Mouse (Mus musculus) liver, adult 2 months (tissue): ENCODE data around the gene Specc1. TPM values are rescaled to one million over a fixed set of nuclear protein-coding genes. Genes with fewer than 3 reads are reported as not detected.

Experiments
- DNase-seq: peaks from one replicate; pipeline ENCODE4 v3.0.0-alpha.2; 2011; ENCODE audit warnings: low read depth, low spot score; ENCODE audit errors: extremely low read depth
- H3K27ac ChIP-seq: fragments of 200-500 bp; replicated peaks from 2 replicates; pipeline ENCODE4 v1.5.1; 2012; ENCODE audit warnings: low read depth, mild to moderate bottlenecking, control low read depth, inconsistent platforms, low read length; ENCODE audit not compliant: insufficient read depth
- H3K27me3 ChIP-seq: fragments of 200-500 bp; 2 replicates; pipeline ENCODE4 v1.6.1; 2012; ENCODE audit warnings: mild to moderate bottlenecking, moderate library complexity, low read length, inconsistent platforms; ENCODE audit not compliant: control insufficient read depth, insufficient read depth
- H3K36me3 ChIP-seq: fragments of 200-500 bp; 2 replicates; pipeline ENCODE4 v1.6.1; 2012; ENCODE audit warnings: low read length, inconsistent platforms; ENCODE audit not compliant: control insufficient read depth, insufficient read depth
- H3K4me1 ChIP-seq: fragments of 200-500 bp; 2 replicates; pipeline ENCODE4 v1.6.1; 2011; ENCODE audit warnings: low read length; ENCODE audit not compliant: control insufficient read depth, insufficient read depth
- H3K4me3 ChIP-seq: fragments of 200-500 bp; 2 replicates; pipeline ENCODE4 v1.5.1; 2011; ENCODE audit warnings: low read depth, mild to moderate bottlenecking, control low read depth, low read length, moderate library complexity; ENCODE audit not compliant: insufficient read depth
- H3K79me2 ChIP-seq: fragments of 200-500 bp; 2 replicates; pipeline ENCODE4 v1.6.1; 2012; ENCODE audit warnings: inconsistent platforms, mild to moderate bottlenecking, low read length, moderate library complexity; ENCODE audit not compliant: control insufficient read depth, insufficient read depth
- H3K9ac ChIP-seq: fragments of 200-500 bp; 2 replicates; pipeline ENCODE4 v1.6.1; 2012; ENCODE audit warnings: low read depth, mild to moderate bottlenecking, control low read depth, inconsistent platforms, low read length
- CTCF ChIP-seq: fragments of 200-500 bp; IDR thresholded peaks from 2 replicates; pipeline ENCODE4 v1.5.1; 2011; ENCODE audit warnings: low read depth, low read length, control low read depth
- POLR2A ChIP-seq: fragments of 200-500 bp; IDR thresholded peaks from 2 replicates; pipeline ENCODE4 v1.6.1; 2011; ENCODE audit warnings: low read length, control low read depth; ENCODE audit not compliant: insufficient read depth; ENCODE audit errors: extremely low read depth
- WGBS: fragments of 180-500 bp; shearing (Covaris S2); methylation state at CpG from one replicate; pipeline ENCODE4 v1.1.7; 2018; 5-methylcytosine and 5-hydroxymethylcytosine counted together
- polyA plus RNA-seq: library from polyadenylated mRNA; depleted of rRNA; stranded (reverse); fragments of >200 nt; gene quantifications from 2 replicates; pipeline ENCODE4 v1.2.3, GENCODE M21; 2012
- total RNA-seq: library from RNA; depleted of rRNA; stranded (reverse); fragments of >200 nt; gene quantifications from 2 replicates; pipeline ENCODE4 v1.2.3, GENCODE M21; 2014

The Specc1 gene
- total and polyA plus RNA-seq, 2 experiments = 0.49 to 1.1 TPM

GRCm38 (mm10) chr11:62020898-62021297, 64.3 kb downstream of the Specc1 start:
- WGBS = 95% methylated on average over 1 of the region's 1 CpGs
- no peak for TF ChIP-seq CTCF
- no peak for TF ChIP-seq POLR2A
- Histone ChIP-seq H3K4me1 (no peaks in the 10 kb centered on the region), H3K27me3 (no peaks in the 10 kb centered on the region; the same call in 1 of the 2 replicates), H3K79me2 (no peaks in the 10 kb centered on the region), H3K9ac (no peak overlapping the region), H3K4me3 (no peak overlapping the region), H3K27ac (no peak overlapping the region), H3K36me3 (no peaks in the 10 kb centered on the region)
- no peak for DNase-seq

GRCm38 (mm10) chr11:62022105-62022504, 65.5 kb downstream of the Specc1 start:
- H3K4me1 ChIP-seq = no peaks in the 10 kb centered on the region
- no peak for DNase-seq
- H3K4me3 ChIP-seq = no peak overlapping the region
- no peak for TF ChIP-seq CTCF
- TF ChIP-seq POLR2A = no peak
- no peaks in the 10 kb centered on the region for H3K79me2 ChIP-seq
- no peaks in the 10 kb centered on the region for H3K36me3 ChIP-seq
- no peaks in the 10 kb centered on the region; the same call in 1 of the 2 replicates for H3K27me3 ChIP-seq
- no peak overlapping the region for H3K27ac ChIP-seq
- 89% methylated on average over 3 of the region's 3 CpGs for WGBS
- no peak overlapping the region for H3K9ac ChIP-seq

- no peaks in the 10 kb centered on the region for H3K4me1 ChIP-seq
- no peak for DNase-seq
- TF ChIP-seq POLR2A (no peak), CTCF (no peak)
- WGBS = 80% methylated on average over 8 of the region's 8 CpGs
- no peaks in the 10 kb centered on the region for H3K79me2 ChIP-seq
- no peak overlapping the region for H3K4me3 ChIP-seq
- no peaks in the 10 kb centered on the region; the same call in 1 of the 2 replicates for H3K27me3 ChIP-seq
- no peak overlapping the region for H3K27ac ChIP-seq
- no peak overlapping the region for H3K9ac ChIP-seq
- H3K36me3 ChIP-seq = no peaks in the 10 kb centered on the region
Observed at GRCm38 (mm10) chr11:62022718-62023493, 66.3 kb downstream of the Specc1 start.

- no peak overlapping the region for H3K4me3 ChIP-seq
- no peak for DNase-seq
- H3K9ac ChIP-seq = no peak overlapping the region
- no peak for TF ChIP-seq CTCF
- no peak for TF ChIP-seq POLR2A
- no peaks in the 10 kb centered on the region for H3K4me1 ChIP-seq
- 78% methylated on average over 12 of the region's 12 CpGs for WGBS
- no peaks in the 10 kb centered on the region for H3K36me3 ChIP-seq
- no peaks in the 10 kb centered on the region; the same call in 1 of the 2 replicates for H3K27me3 ChIP-seq
- H3K79me2 ChIP-seq = no peaks in the 10 kb centered on the region
- no peak overlapping the region for H3K27ac ChIP-seq
Observed at GRCm38 (mm10) chr11:62023494-62024233, 67.1 kb downstream of the Specc1 start.

GRCm38 (mm10) chr11:62024234-62024601, 67.7 kb downstream of the Specc1 start:
- Histone ChIP-seq H3K4me3 (no peak overlapping the region), H3K36me3 (no peaks in the 10 kb centered on the region), H3K9ac (no peak overlapping the region), H3K27ac (no peak overlapping the region), H3K27me3 (no peaks in the 10 kb centered on the region; the same call in 1 of the 2 replicates), H3K79me2 (no peaks in the 10 kb centered on the region), H3K4me1 (no peaks in the 10 kb centered on the region)
- no peak for DNase-seq
- 80% methylated on average over 8 of the region's 8 CpGs for WGBS
- TF ChIP-seq POLR2A = no peak
- no peak for TF ChIP-seq CTCF

- TF ChIP-seq CTCF = no peak
- TF ChIP-seq POLR2A = no peak
- 66% methylated on average over 5 of the region's 5 CpGs for WGBS
- H3K4me1 ChIP-seq = no peaks in the 10 kb centered on the region
- no peak overlapping the region for H3K27ac ChIP-seq
- no peak overlapping the region for H3K4me3 ChIP-seq
- H3K9ac ChIP-seq = no peak overlapping the region
- DNase-seq = no peak
- H3K36me3 ChIP-seq = no peaks in the 10 kb centered on the region
- H3K27me3 ChIP-seq = no peaks in the 10 kb centered on the region; the same call in 1 of the 2 replicates
- H3K79me2 ChIP-seq = no peaks in the 10 kb centered on the region
Observed at GRCm38 (mm10) chr11:62024952-62025351, 68.4 kb downstream of the Specc1 start.
